Mouse (Mus musculus): ENCODE data around the gene Trpv5. TPM values are rescaled to one million over a fixed set of nuclear protein-coding genes. Genes with fewer than 3 reads are reported as not detected.

The Trpv5 gene
- not detected in 2 replicates for polyA plus RNA-seq (2012; rRNA removed)

GRCm38 (mm10) chr6:41680669-41681068, at the start of gene Trpv5:
Gene Trpv5 (minus strand): TSS chr6:41680769.

GRCm38 (mm10) chr6:41704123-41704522, 23.6 kb upstream of the Trpv5 start, which contains the start of gene Kel:
Gene Kel (minus strand): TSS chr6:41704339.

GRCm38 (mm10) chr6:41684131-41684530, 3.6 kb upstream of the Trpv5 start, which contains the start of gene Llcfc1:
Gene Llcfc1 (plus strand): TSS chr6:41684431.

GRCm38 (mm10) chr6:41636178-41636577, 44.4 kb downstream of the Trpv5 start, which contains the start of gene Trpv6:
Gene Trpv6 (minus strand): TSS chr6:41636405.

GRCm38 (mm10) chr6:41605061-41605793, 75.3 kb downstream of the Trpv5 start, which contains the start of gene Ephb6:
Gene Ephb6 (plus strand): TSS chr6:41605482.

Other genes starting within 250 kb of the Trpv5 start
- gene Gm10334, start 234.6 kb downstream of the Trpv5 start, polyA plus RNA-seq (2012; rRNA removed) = not detected in 2 replicates
- not detected in 2 replicates for gene Prss1, start 221.8 kb downstream of the Trpv5 start, polyA plus RNA-seq (2012; rRNA removed)
- gene Prss2, start 159.0 kb downstream of the Trpv5 start, polyA plus RNA-seq (2012; rRNA removed) = 0.13 TPM in 1 of 2 replicates, not detected in the other
- 51.2 and 52.3 TPM in 2 replicates for gene Ephb6, start 75.3 kb downstream of the Trpv5 start, polyA plus RNA-seq (2012; rRNA removed)
- gene Trpv6, start 44.4 kb downstream of the Trpv5 start, polyA plus RNA-seq (2012; rRNA removed) = 0.08 and 0.12 TPM in 2 replicates
- not detected in 2 replicates for gene Llcfc1, start 3.7 kb upstream of the Trpv5 start, polyA plus RNA-seq (2012; rRNA removed)
- 0.09 TPM in 1 of 2 replicates, not detected in the other for gene Kel, start 23.6 kb upstream of the Trpv5 start, polyA plus RNA-seq (2012; rRNA removed)
- gene Olfr459, start 94.4 kb upstream of the Trpv5 start, polyA plus RNA-seq (2012; rRNA removed) = not detected in 2 replicates
- not detected in 2 replicates for gene Pip, start 166.8 kb upstream of the Trpv5 start, polyA plus RNA-seq (2012; rRNA removed)
- gene Sval2, start 172.2 kb upstream of the Trpv5 start, polyA plus RNA-seq (2012; rRNA removed) = not detected in 2 replicates

Data from central nervous system, embryonic 18 days (tissue).